Comparison of ENCODE assay signal across 9 mouse cellular contexts in the genomic region with DNA sequence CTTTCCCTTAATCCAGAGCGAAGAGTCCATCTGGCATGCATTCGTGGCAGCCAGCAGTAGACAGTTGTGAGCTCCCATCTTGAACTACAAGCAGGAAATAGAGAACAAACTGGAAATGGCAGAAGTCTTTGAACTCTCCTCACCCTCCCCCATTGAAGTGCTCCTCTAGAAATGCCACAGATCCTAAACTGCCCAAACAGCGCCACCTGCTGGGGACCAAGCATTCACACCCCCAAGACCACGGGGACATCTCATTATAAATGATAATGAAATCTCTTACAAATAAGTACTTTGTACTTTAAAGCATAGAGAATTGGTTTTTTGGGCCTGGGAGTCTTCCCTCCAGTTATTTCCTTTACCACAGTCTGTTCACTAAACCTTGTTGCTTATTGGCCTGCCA. TPM values are rescaled to one million over a fixed set of nuclear protein-coding genes. Genes with fewer than 3 reads are reported as not detected.
DNase-seq lines count a peak whose midpoint lies in the region; ATAC-seq and TF ChIP-seq lines count a peak whose summit lies in the region.
"Had no signal": no experiment of that assay in that cellular context is flagged by ENCODE, and none has a peak within 500 bp of the region (broad histone marks: within the 10 kb centered on the region; RNA-seq: fewer than 3 reads in every experiment).

No protein-coding gene starts in this region.

- no peak for TF ChIP-seq POLR2A in CH12.LX (IDR thresholded peaks at IDR 0.05; ENCODE audit: low read depth, low read length)

- no peak for TF ChIP-seq EP300 in CH12.LX (IDR thresholded peaks at IDR 0.05; ENCODE audit: low read length)

- dilution Hi-C loops in CH12.LX (cut with MboI; ENCODE audit: extremely low pct_ligation_motif_present, extremely low pct_unique_long_range_greater_than_20kb, low sequenced_read_pairs): no loop called here

- H3K4me1 ChIP-seq in kidney, embryonic 14.5 days (ENCODE audit: control insufficient read depth, insufficient read depth, low read length): no peaks in the 10 kb centered on the region
- no peaks in the 10 kb centered on the region; a peak in 1 of 4 replicates for H3K4me1 ChIP-seq in CH12.LX (ENCODE audit: control insufficient read depth in 1 of 2, insufficient read depth in 2 of 2)
- peaks cover 4% of the 10 kb centered on the region; the same call in 1 of the 2 replicates for H3K4me1 ChIP-seq in liver, embryonic 11.5 days (replicated peaks; ENCODE audit: control insufficient read depth, insufficient read depth, low read length)
- H3K4me1 ChIP-seq in heart, embryonic 10.5 days: peaks cover 6% of the 10 kb centered on the region

- WGBS in kidney, embryonic 14.5 days: 57% methylated on average over 4 of the region's 4 CpGs
- WGBS in liver, embryonic 11.5 days: 46% methylated on average over 4 of the region's 4 CpGs
- 51% methylated on average over 4 of the region's 4 CpGs for WGBS in heart, embryonic 10.5 days

- no peaks in the 10 kb centered on the region for H3K79me2 ChIP-seq in CH12.LX (replicated peaks; ENCODE audit: control insufficient read depth, extremely low read depth, insufficient read depth, poor library complexity, severe bottlenecking)

- no peaks in the 10 kb centered on the region for H3K9me3 ChIP-seq in kidney, embryonic 14.5 days (ENCODE audit: control insufficient read depth, low read length)
- H3K9me3 ChIP-seq in CH12.LX (replicated peaks; ENCODE audit: low read length): no peaks in the 10 kb centered on the region
- no peaks in the 10 kb centered on the region for H3K9me3 ChIP-seq in liver, embryonic 11.5 days (ENCODE audit: control insufficient read depth, low read length)
- no peaks in the 10 kb centered on the region for H3K9me3 ChIP-seq in heart, embryonic 10.5 days

- in situ Hi-C loops in CH12.LX (cut with MboI; ENCODE audit: low pct_ligation_motif_present, low pct_unique_long_range_greater_than_20kb, low sequenced_read_pairs): no loop called here

- ATAC-seq in kidney, embryonic 14.5 days (ENCODE audit: low FRiP score, low TSS enrichment): no peak
- ATAC-seq in activated CD4-positive, CD25-positive, alpha-beta regulatory T cell, adult 4 months: peak; percentile 92
- 0 out of 2 replicates have a peak, but pooled peaks have one; percentile 41 for ATAC-seq in liver, embryonic 11.5 days (replicated peaks; ENCODE audit: low FRiP score)

- peak; percentile 61 for TF ChIP-seq RAD21 in CH12.LX (IDR thresholded peaks at IDR 0.05; ENCODE audit: low read depth, low read length)

- H3K9ac ChIP-seq in kidney, embryonic 14.5 days (ENCODE audit: low read depth, low read length): no peak overlapping the region
- no peak overlapping the region for H3K9ac ChIP-seq in CH12.LX (ENCODE audit: insufficient read depth, low read depth)
- no peak overlapping the region for H3K9ac ChIP-seq in liver, embryonic 11.5 days (ENCODE audit: low read depth, low read length)

- DNase-seq in kidney, adult 9 months: peak; percentile 60
- DNase-seq in CH12.LX (ENCODE audit: extremely low read depth): peak; percentile 78
- DNase-seq in embryo, embryonic 10.5 days (ENCODE audit: low spot score): peak; percentile 69
- DNase-seq in liver, embryonic 11.5 days (ENCODE audit: low spot score): no peak
- DNase-seq in spleen, adult 12 weeks (ENCODE audit: low spot score): peak; percentile 29
- no peak for DNase-seq in heart, embryonic 10.5 days (ENCODE audit: low spot score)

- H3K36me3 ChIP-seq in kidney, embryonic 14.5 days (ENCODE audit: control insufficient read depth, insufficient read depth, low read length): peaks cover 49% of the 10 kb centered on the region
- H3K36me3 ChIP-seq in CH12.LX (replicated peaks in 1 of 2; ENCODE audit: control insufficient read depth in 1 of 2, insufficient read depth in 1 of 2, low read length in 1 of 2): peaks cover 42 to 78% of the 10 kb centered on the region in 2 experiments
- peaks cover 9% of the 10 kb centered on the region for H3K36me3 ChIP-seq in liver, embryonic 11.5 days (ENCODE audit: control insufficient read depth, insufficient read depth, low read length)
- peaks cover 61% of the 10 kb centered on the region for H3K36me3 ChIP-seq in heart, embryonic 10.5 days

- no peak overlapping the region for H3K4me3 ChIP-seq in kidney, embryonic 14.5 days (ENCODE audit: low read length)
- no peak overlapping the region for H3K4me3 ChIP-seq in CH12.LX (replicated peaks in 1 of 3; ENCODE audit: low read depth in 2 of 3, low read length in 2 of 3, poor library complexity in 1 of 3)
- no peak overlapping the region for H3K4me3 ChIP-seq in liver, embryonic 11.5 days (ENCODE audit: low read depth, low read length)
- H3K4me3 ChIP-seq in heart, embryonic 10.5 days: no peak overlapping the region
- H3K4me3 ChIP-seq: myocyte had no signal

- H3K4me2 ChIP-seq in kidney, embryonic 14.5 days (replicated peaks; ENCODE audit: low read depth, low read length): no peak overlapping the region
- no peak overlapping the region for H3K4me2 ChIP-seq in CH12.LX (ENCODE audit: insufficient read depth, low read depth, poor library complexity, severe bottlenecking)
- no peak overlapping the region for H3K4me2 ChIP-seq in liver, embryonic 11.5 days

- H3K27me3 ChIP-seq in kidney, embryonic 14.5 days (ENCODE audit: control insufficient read depth, insufficient read depth, low read length): no peaks in the 10 kb centered on the region
- H3K27me3 ChIP-seq in CH12.LX (replicated peaks): no peaks in the 10 kb centered on the region
- H3K27me3 ChIP-seq in liver, embryonic 11.5 days (replicated peaks; ENCODE audit: control insufficient read depth, insufficient read depth, low read length): no peaks in the 10 kb centered on the region
- no peaks in the 10 kb centered on the region for H3K27me3 ChIP-seq in heart, embryonic 10.5 days (ENCODE audit: insufficient read depth, poor library complexity, severe bottlenecking)

- H3K27ac ChIP-seq in kidney, embryonic 14.5 days (ENCODE audit: low read depth, low read length): no peak overlapping the region
- no peak overlapping the region for H3K27ac ChIP-seq in CH12.LX (ENCODE audit: insufficient read depth, low read depth)
- no peak overlapping the region for H3K27ac ChIP-seq in liver, embryonic 11.5 days (ENCODE audit: low read depth, low read length)
- no peak overlapping the region for H3K27ac ChIP-seq in heart, embryonic 10.5 days

- TF ChIP-seq CTCF in CH12.LX (conservative IDR thresholded peaks at IDR 0.05 in 1 of 2, IDR thresholded peaks at IDR 0.05 in 1 of 2; ENCODE audit: low read depth in 2 of 2, low read length in 2 of 2): peak; percentile 71 to 79

TF ChIP-seq in CH12.LX, 34 proteins besides CTCF, POLR2A, EP300 and RAD21:
- TF ChIP-seq TBP (conservative IDR thresholded peaks at IDR 0.05; ENCODE audit: low read depth, low read length) (no peak), SMC3 (IDR thresholded peaks at IDR 0.05; ENCODE audit: low read depth, low read length) (peak; percentile 58), CHD2 (IDR thresholded peaks at IDR 0.05; ENCODE audit: low read length) (0 out of 2 replicates have a peak, but pooled peaks have one; percentile 39)
TF ChIP-seq in CH12.LX: peak in this region for 2.

RNA-seq across cellular contexts. Expression of a gene that starts 12.0 kb away (rescaled TPM):
- 21.0 and 34.1 TPM in 2 replicates for polyA plus RNA-seq in kidney, embryonic 14.5 days (2014; fragmentation: Nextera tagmentation; extraction: Ambion mirVana)
- total RNA-seq in CH12.LX (2012; rRNA removed) (20.9 and 22.6 TPM in 2 replicates), CH12.LX (2014; rRNA removed) (39.8 and 42.6 TPM in 2 replicates)
- 18.4 and 19.5 TPM in 2 replicates for polyA plus RNA-seq in CH12.LX (2012; ENCODE audit: insufficient read length, low read depth)
- 10 to 100 TPM; 16.9 to 17.2 TPM for polyA plus RNA-seq in activated CD4-positive, CD25-positive, alpha-beta regulatory T cell, adult 4 months (2017; shearing (Covaris generic))
- polyA plus RNA-seq in liver, embryonic 11.5 days (2014; fragmentation: Nextera tagmentation; extraction: Ambion mirVana): 21.5 and 24.0 TPM in 2 replicates
- polyA plus RNA-seq in heart, embryonic 10.5 days (2016; fragmentation: Nextera tagmentation; extraction: Ambion mirVana): 26.4 TPM in 2 replicates

RNA-seq across cellular contexts. Expression of a gene that starts 12.1 kb away (rescaled TPM):
- polyA plus RNA-seq in kidney, embryonic 14.5 days (2014; fragmentation: Nextera tagmentation; extraction: Ambion mirVana): 6.7 and 13.6 TPM in 2 replicates
- total RNA-seq in CH12.LX (2012; rRNA removed) (6.0 and 7.6 TPM in 2 replicates), CH12.LX (2014; rRNA removed) (3.1 and 3.8 TPM in 2 replicates)
- polyA plus RNA-seq in CH12.LX (2012; ENCODE audit: insufficient read length, low read depth): 8.0 and 8.4 TPM in 2 replicates
- polyA plus RNA-seq in activated CD4-positive, CD25-positive, alpha-beta regulatory T cell, adult 4 months (2017; shearing (Covaris generic)): 1 to 10 TPM; 4.8 to 6.5 TPM
- 11.4 and 11.7 TPM in 2 replicates for polyA plus RNA-seq in liver, embryonic 11.5 days (2014; fragmentation: Nextera tagmentation; extraction: Ambion mirVana)
- 9.6 and 10.2 TPM in 2 replicates for polyA plus RNA-seq in heart, embryonic 10.5 days (2016; fragmentation: Nextera tagmentation; extraction: Ambion mirVana)

Comparison
In these comparisons a context has a peak if more than half of its experiments do, and no peak if none do; other contexts are left out.
1. DNase-seq: peak in kidney, adult 9 months (single experiment), CH12.LX (single experiment), embryo, embryonic 10.5 days (single experiment) and spleen, adult 12 weeks (single experiment); none in liver, embryonic 11.5 days (single experiment) and heart, embryonic 10.5 days (single experiment).